Mouse (Mus musculus): ENCODE results near the gene Nbea. TPM values are rescaled to one million over a fixed set of nuclear protein-coding genes. Genes with fewer than 3 reads are reported as not detected.

Nbea gene
- polyA plus RNA-seq, 1 experiment = 3.6 TPM

- Histone ChIP-seq H3K79me2 (ENCODE audit: control insufficient read depth, insufficient read depth) (no peaks in the 10 kb centered on the region), H3ac (ENCODE audit: control insufficient read depth, insufficient read length) (no peak overlapping the region), H3K4me2 (ENCODE audit: low read depth) (no peak overlapping the region), H3K4me3 (no peak overlapping the region), H3K27me3 (ENCODE audit: control insufficient read depth, insufficient read depth, insufficient read length) (no peaks in the 10 kb centered on the region), H3K36me3 (ENCODE audit: control insufficient read depth, insufficient read depth) (no peaks in the 10 kb centered on the region)
- no peak for TF ChIP-seq MYOG (IDR thresholded peaks at IDR 0.05; ENCODE audit: control insufficient read depth in 1 of 3, insufficient read depth in 1 of 3, insufficient read length in 2 of 3, low read depth in 2 of 3)
- TF ChIP-seq E2F4 (IDR thresholded peaks at IDR 0.05; ENCODE audit: insufficient read depth) = no peak
- no peak for TF ChIP-seq CEBPB (IDR thresholded peaks at IDR 0.05; ENCODE audit: insufficient read depth, poor library complexity, severe bottlenecking)
- no peak for TF ChIP-seq TCF3 (IDR thresholded peaks at IDR 0.05; ENCODE audit: insufficient read length, low read depth)
- TF ChIP-seq USF1 (IDR thresholded peaks at IDR 0.05; ENCODE audit: low read depth) = no peak
- TF ChIP-seq MYOD1 (IDR thresholded peaks at IDR 0.05; ENCODE audit: control insufficient read depth in 1 of 3, insufficient read length in 2 of 3, low read depth in 2 of 3) = no peak
- no peak for TF ChIP-seq SRF (IDR thresholded peaks at IDR 0.05; ENCODE audit: control insufficient read depth, insufficient read length, low read depth)
- no peak for TF ChIP-seq REST (IDR thresholded peaks at IDR 0.05; ENCODE audit: insufficient read depth, insufficient read length)
These were observed 348.3 kb downstream of the Nbea start for GRCm38 (mm10) chr3:55835207-55835606.

GRCm38 (mm10) chr3:55830226-55830625 is 353.3 kb downstream of the Nbea start:
- H3K36me3 ChIP-seq (ENCODE audit: control insufficient read depth, insufficient read depth) = no peaks in the 10 kb centered on the region
- TF ChIP-seq E2F4 (IDR thresholded peaks at IDR 0.05; ENCODE audit: insufficient read depth) = no peak
- no peak for TF ChIP-seq TCF12 (IDR thresholded peaks at IDR 0.05; ENCODE audit: insufficient read depth, poor library complexity, severe bottlenecking)
- no peak for TF ChIP-seq MYOG (IDR thresholded peaks at IDR 0.05; ENCODE audit: control insufficient read depth in 1 of 3, insufficient read depth in 1 of 3, insufficient read length in 2 of 3, low read depth in 2 of 3)
- no peaks in the 10 kb centered on the region for H3K27me3 ChIP-seq (ENCODE audit: control insufficient read depth, insufficient read depth, insufficient read length)
- no peak overlapping the region for H3K4me2 ChIP-seq (ENCODE audit: low read depth)
- no peak overlapping the region for H3ac ChIP-seq (ENCODE audit: control insufficient read depth, insufficient read length)
- no peak overlapping the region for H3K4me3 ChIP-seq
- H3K79me2 ChIP-seq (ENCODE audit: control insufficient read depth, insufficient read depth) = no peaks in the 10 kb centered on the region

- Histone ChIP-seq H3ac (ENCODE audit: control insufficient read depth, insufficient read length) (no peak overlapping the region), H3K36me3 (ENCODE audit: control insufficient read depth, insufficient read depth) (no peaks in the 10 kb centered on the region), H3K79me2 (ENCODE audit: control insufficient read depth, insufficient read depth) (no peaks in the 10 kb centered on the region), H3K4me3 (no peak overlapping the region), H3K27me3 (ENCODE audit: control insufficient read depth, insufficient read depth, insufficient read length) (no peaks in the 10 kb centered on the region), H3K4me2 (ENCODE audit: low read depth) (no peak overlapping the region)
- TF ChIP-seq CEBPB (IDR thresholded peaks at IDR 0.05; ENCODE audit: insufficient read depth, poor library complexity, severe bottlenecking) = no peak
- no peak for TF ChIP-seq MYOD1 (IDR thresholded peaks at IDR 0.05; ENCODE audit: control insufficient read depth in 1 of 3, insufficient read length in 2 of 3, low read depth in 2 of 3)
- TF ChIP-seq SRF (IDR thresholded peaks at IDR 0.05; ENCODE audit: control insufficient read depth, insufficient read length, low read depth) = no peak
- no peak for TF ChIP-seq MYOG (IDR thresholded peaks at IDR 0.05; ENCODE audit: control insufficient read depth in 1 of 3, insufficient read depth in 1 of 3, insufficient read length in 2 of 3, low read depth in 2 of 3)
- no peak for TF ChIP-seq TCF12 (IDR thresholded peaks at IDR 0.05; ENCODE audit: insufficient read depth, poor library complexity, severe bottlenecking)
- no peak for TF ChIP-seq REST (IDR thresholded peaks at IDR 0.05; ENCODE audit: insufficient read depth, insufficient read length)
- no peak for TF ChIP-seq MAX (IDR thresholded peaks at IDR 0.05; ENCODE audit: low read depth)
- TF ChIP-seq USF1 (IDR thresholded peaks at IDR 0.05; ENCODE audit: low read depth) = no peak
- TF ChIP-seq POLR2AphosphoS2 (IDR thresholded peaks at IDR 0.05; ENCODE audit: insufficient read length, low read depth) = no peak
- no peak for TF ChIP-seq POLR2A (IDR thresholded peaks at IDR 0.05; ENCODE audit: insufficient read length, low read depth)
- no peak for TF ChIP-seq TCF3 (IDR thresholded peaks at IDR 0.05; ENCODE audit: insufficient read length, low read depth)
- no peak for TF ChIP-seq E2F4 (IDR thresholded peaks at IDR 0.05; ENCODE audit: insufficient read depth)
These were observed 354.8 kb downstream of the Nbea start for GRCm38 (mm10) chr3:55828481-55829256.

- H3K36me3 ChIP-seq (ENCODE audit: control insufficient read depth, insufficient read depth) = no peaks in the 10 kb centered on the region
- no peak for TF ChIP-seq TCF12 (IDR thresholded peaks at IDR 0.05; ENCODE audit: insufficient read depth, poor library complexity, severe bottlenecking)
- TF ChIP-seq MYOG (IDR thresholded peaks at IDR 0.05; ENCODE audit: control insufficient read depth in 1 of 3, insufficient read depth in 1 of 3, insufficient read length in 2 of 3, low read depth in 2 of 3) = no peak
- no peak for TF ChIP-seq REST (IDR thresholded peaks at IDR 0.05; ENCODE audit: insufficient read depth, insufficient read length)
- no peak for TF ChIP-seq POLR2AphosphoS2 (IDR thresholded peaks at IDR 0.05; ENCODE audit: insufficient read length, low read depth)
- no peak for TF ChIP-seq MAX (IDR thresholded peaks at IDR 0.05; ENCODE audit: low read depth)
- no peak for TF ChIP-seq CEBPB (IDR thresholded peaks at IDR 0.05; ENCODE audit: insufficient read depth, poor library complexity, severe bottlenecking)
- no peak for TF ChIP-seq E2F4 (IDR thresholded peaks at IDR 0.05; ENCODE audit: insufficient read depth)
- TF ChIP-seq POLR2A (IDR thresholded peaks at IDR 0.05; ENCODE audit: insufficient read length, low read depth) = no peak
- no peak for TF ChIP-seq TCF3 (IDR thresholded peaks at IDR 0.05; ENCODE audit: insufficient read length, low read depth)
- TF ChIP-seq MYOD1 (IDR thresholded peaks at IDR 0.05; ENCODE audit: control insufficient read depth in 1 of 3, insufficient read length in 2 of 3, low read depth in 2 of 3) = no peak
- TF ChIP-seq SRF (IDR thresholded peaks at IDR 0.05; ENCODE audit: control insufficient read depth, insufficient read length, low read depth) = no peak
- TF ChIP-seq USF1 (IDR thresholded peaks at IDR 0.05; ENCODE audit: low read depth) = no peak
- H3ac ChIP-seq (ENCODE audit: control insufficient read depth, insufficient read length) = no peak overlapping the region
- H3K27me3 ChIP-seq (ENCODE audit: control insufficient read depth, insufficient read depth, insufficient read length) = no peaks in the 10 kb centered on the region
- no peaks in the 10 kb centered on the region for H3K79me2 ChIP-seq (ENCODE audit: control insufficient read depth, insufficient read depth)
- no peak overlapping the region for H3K4me2 ChIP-seq (ENCODE audit: low read depth)
- no peak overlapping the region for H3K4me3 ChIP-seq
These were observed 358.6 kb downstream of the Nbea start for GRCm38 (mm10) chr3:55824864-55825263.

GRCm38 (mm10) chr3:55819598-55819997 is 363.9 kb downstream of the Nbea start:
- Histone ChIP-seq H3K4me3 (no peak overlapping the region), H3K79me2 (ENCODE audit: control insufficient read depth, insufficient read depth) (no peaks in the 10 kb centered on the region), H3K27me3 (ENCODE audit: control insufficient read depth, insufficient read depth, insufficient read length) (no peaks in the 10 kb centered on the region), H3K4me2 (ENCODE audit: low read depth) (no peak overlapping the region), H3ac (ENCODE audit: control insufficient read depth, insufficient read length) (no peak overlapping the region), H3K36me3 (ENCODE audit: control insufficient read depth, insufficient read depth) (no peaks in the 10 kb centered on the region)
- TF ChIP-seq POLR2AphosphoS2 (IDR thresholded peaks at IDR 0.05; ENCODE audit: insufficient read length, low read depth) (no peak), E2F4 (IDR thresholded peaks at IDR 0.05; ENCODE audit: insufficient read depth) (no peak), TCF3 (IDR thresholded peaks at IDR 0.05; ENCODE audit: insufficient read length, low read depth) (no peak), MYOD1 (IDR thresholded peaks at IDR 0.05; ENCODE audit: control insufficient read depth in 1 of 3, insufficient read length in 2 of 3, low read depth in 2 of 3) (no peak), MYOG (IDR thresholded peaks at IDR 0.05; ENCODE audit: control insufficient read depth in 1 of 3, insufficient read depth in 1 of 3, insufficient read length in 2 of 3, low read depth in 2 of 3) (no peak)

Measured in myocyte (in vitro differentiated cells).